Mouse (Mus musculus): ENCODE data around the gene Ntsr1. TPM values are rescaled to one million over a fixed set of nuclear protein-coding genes. Genes with fewer than 3 reads are reported as not detected.

The Ntsr1 gene
- polyA plus RNA-seq, 1 experiment from 2014 or later = 1.9 TPM

DNA sequence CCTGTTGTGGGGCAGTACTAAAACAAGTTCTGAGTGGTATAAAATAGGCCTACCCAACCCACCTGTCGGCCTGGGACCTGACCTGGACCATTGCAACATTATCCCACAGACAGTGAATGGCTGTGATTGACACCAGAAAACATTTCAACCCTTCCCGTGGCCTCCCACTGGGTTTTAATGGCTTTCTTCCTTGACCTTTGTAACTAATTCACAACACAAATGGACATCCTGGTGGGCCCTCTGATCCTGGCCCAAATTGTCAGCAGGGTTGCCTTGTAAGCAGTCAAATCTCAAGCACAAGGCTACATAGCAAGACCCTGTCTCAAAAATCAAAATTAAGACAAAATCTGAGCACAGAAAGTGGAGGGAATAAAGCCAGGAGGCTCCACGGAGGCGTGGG is 14.1 kb downstream of the Ntsr1 start:
- H3K4me3 ChIP-seq (ENCODE audit: low read length) = no peak overlapping the region
- no peak overlapping the region for H3K4me2 ChIP-seq (ENCODE audit: low read depth, low read length)
- no peak overlapping the region for H3K27ac ChIP-seq (ENCODE audit: low read length)
- H3K9me3 ChIP-seq (replicated peaks; ENCODE audit: control insufficient read depth, low read length) = no peaks in the 10 kb centered on the region
- no peaks in the 10 kb centered on the region for H3K27me3 ChIP-seq (ENCODE audit: control insufficient read depth, insufficient read depth, low read length)
- no peak for ATAC-seq (replicated peaks; ENCODE audit: extremely low read depth, insufficient read depth, low FRiP score)
- H3K9ac ChIP-seq (ENCODE audit: low read length) = no peak overlapping the region
- H3K4me1 ChIP-seq (ENCODE audit: control insufficient read depth, insufficient read depth, low read length) = peaks cover 7% of the 10 kb centered on the region; the same call in 1 of the 2 replicates
- H3K36me3 ChIP-seq (ENCODE audit: control insufficient read depth, insufficient read depth) = no peaks in the 10 kb centered on the region
- 76% methylated on average over 4 of the region's 4 CpGs for WGBS

- ATAC-seq (replicated peaks; ENCODE audit: extremely low read depth, insufficient read depth, low FRiP score) = no peak
Observed at GRCm38 (mm10) chr2:180521437-180522221, 21.9 kb downstream of the Ntsr1 start.

GRCm38 (mm10) chr2:180522825-180523224 is 23.0 kb downstream of the Ntsr1 start:
- Histone ChIP-seq H3K4me2 (ENCODE audit: low read depth, low read length) (no peak overlapping the region), H3K36me3 (ENCODE audit: control insufficient read depth, insufficient read depth) (no peaks in the 10 kb centered on the region), H3K9me3 (replicated peaks; ENCODE audit: control insufficient read depth, low read length) (no peaks in the 10 kb centered on the region), H3K27ac (ENCODE audit: low read length) (no peak overlapping the region), H3K27me3 (ENCODE audit: control insufficient read depth, insufficient read depth, low read length) (peaks cover 13% of the 10 kb centered on the region), H3K4me3 (ENCODE audit: low read length) (no peak overlapping the region), H3K9ac (ENCODE audit: low read length) (no peak overlapping the region), H3K4me1 (ENCODE audit: control insufficient read depth, insufficient read depth, low read length) (no peaks in the 10 kb centered on the region)
- WGBS = 62% methylated on average over 4 of the region's 4 CpGs
- ATAC-seq (replicated peaks; ENCODE audit: extremely low read depth, insufficient read depth, low FRiP score) = no peak

More at GRCm38 (mm10) chr2:180521437-180522221, 21.9 kb downstream of the Ntsr1 start:
- Histone ChIP-seq H3K4me3 (ENCODE audit: low read length) (no peak overlapping the region), H3K27me3 (ENCODE audit: control insufficient read depth, insufficient read depth, low read length) (peaks cover 4% of the 10 kb centered on the region), H3K9me3 (replicated peaks; ENCODE audit: control insufficient read depth, low read length) (no peaks in the 10 kb centered on the region), H3K4me1 (ENCODE audit: control insufficient read depth, insufficient read depth, low read length) (no peaks in the 10 kb centered on the region), H3K36me3 (ENCODE audit: control insufficient read depth, insufficient read depth) (no peaks in the 10 kb centered on the region), H3K9ac (ENCODE audit: low read length) (no peak overlapping the region), H3K27ac (ENCODE audit: low read length) (no peak overlapping the region), H3K4me2 (ENCODE audit: low read depth, low read length) (no peak overlapping the region)
- WGBS = 53% methylated on average over 5 of the region's 5 CpGs

- no peaks in the 10 kb centered on the region for H3K9me3 ChIP-seq (replicated peaks; ENCODE audit: control insufficient read depth, low read length)
- no peak for ATAC-seq (replicated peaks; ENCODE audit: extremely low read depth, insufficient read depth, low FRiP score)
- no peaks in the 10 kb centered on the region for H3K36me3 ChIP-seq (ENCODE audit: control insufficient read depth, insufficient read depth)
- 51% methylated on average over 7 of the region's 7 CpGs for WGBS
- no peak overlapping the region for H3K27ac ChIP-seq (ENCODE audit: low read length)
- no peak overlapping the region for H3K4me2 ChIP-seq (ENCODE audit: low read depth, low read length)
- peaks cover 21% of the 10 kb centered on the region for H3K27me3 ChIP-seq (ENCODE audit: control insufficient read depth, insufficient read depth, low read length)
- H3K4me1 ChIP-seq (ENCODE audit: control insufficient read depth, insufficient read depth, low read length) = no peaks in the 10 kb centered on the region
- H3K9ac ChIP-seq (ENCODE audit: low read length) = no peak overlapping the region
- no peak overlapping the region for H3K4me3 ChIP-seq (ENCODE audit: low read length)
Observed at GRCm38 (mm10) chr2:180527447-180527846, 27.7 kb downstream of the Ntsr1 start.

DNA sequence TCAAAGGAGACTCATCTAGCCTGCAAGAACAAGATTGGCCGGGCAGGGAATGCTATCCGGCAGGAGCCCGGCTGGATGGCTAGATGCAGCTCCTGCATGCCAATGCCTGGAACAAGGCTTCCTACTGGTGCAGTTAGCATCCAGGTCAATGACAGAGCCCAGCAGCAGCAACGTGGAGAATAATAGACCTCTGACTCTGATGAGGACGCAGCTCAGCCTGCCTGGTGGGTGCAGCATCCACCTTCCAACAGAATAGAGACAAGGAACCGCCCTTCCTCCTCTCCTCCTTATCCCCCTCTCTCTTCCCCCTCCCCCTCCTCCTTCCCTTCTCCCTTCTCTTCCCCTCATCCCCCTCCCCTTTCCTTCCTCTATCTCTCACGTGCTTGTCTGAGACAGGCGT is 28.1 kb downstream of the Ntsr1 start:
- Histone ChIP-seq H3K27me3 (ENCODE audit: control insufficient read depth, insufficient read depth, low read length) (peaks cover 21% of the 10 kb centered on the region), H3K36me3 (ENCODE audit: control insufficient read depth, insufficient read depth) (no peaks in the 10 kb centered on the region), H3K4me1 (ENCODE audit: control insufficient read depth, insufficient read depth, low read length) (no peaks in the 10 kb centered on the region), H3K9me3 (replicated peaks; ENCODE audit: control insufficient read depth, low read length) (no peaks in the 10 kb centered on the region), H3K27ac (ENCODE audit: low read length) (no peak overlapping the region), H3K4me3 (ENCODE audit: low read length) (no peak overlapping the region), H3K4me2 (ENCODE audit: low read depth, low read length) (no peak overlapping the region), H3K9ac (ENCODE audit: low read length) (no peak overlapping the region)
- 10% methylated on average over 8 of the region's 8 CpGs for WGBS
- no peak for ATAC-seq (replicated peaks; ENCODE audit: extremely low read depth, insufficient read depth, low FRiP score)

DNA sequence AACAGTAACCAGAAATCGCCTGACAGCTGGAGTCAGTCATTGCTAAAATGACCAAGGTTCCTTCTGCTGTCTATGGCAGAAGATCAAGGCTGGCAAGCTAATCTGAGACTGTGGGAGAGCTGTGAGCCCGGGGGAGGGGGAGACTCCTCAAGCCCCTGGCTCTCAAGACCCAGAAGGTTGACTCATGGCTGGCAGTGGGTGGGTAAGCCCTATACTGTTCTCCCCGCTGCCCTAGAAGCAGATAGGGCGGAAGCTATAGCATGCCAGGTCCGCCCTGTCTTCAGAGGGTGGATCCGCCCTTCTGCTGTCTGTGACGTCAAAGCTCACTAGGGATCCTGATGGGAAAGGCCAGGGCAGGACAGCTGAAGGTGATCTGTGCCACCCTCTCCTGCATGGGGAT is 30.4 kb downstream of the Ntsr1 start:
- H3K27me3 ChIP-seq (ENCODE audit: control insufficient read depth, insufficient read depth, low read length) = peaks cover 21% of the 10 kb centered on the region
- H3K4me1 ChIP-seq (ENCODE audit: control insufficient read depth, insufficient read depth, low read length) = no peaks in the 10 kb centered on the region
- no peak overlapping the region for H3K4me3 ChIP-seq (ENCODE audit: low read length)
- WGBS = 26% methylated on average over 7 of the region's 7 CpGs
- no peaks in the 10 kb centered on the region for H3K36me3 ChIP-seq (ENCODE audit: control insufficient read depth, insufficient read depth)
- no peak overlapping the region for H3K9ac ChIP-seq (ENCODE audit: low read length)
- ATAC-seq (replicated peaks; ENCODE audit: extremely low read depth, insufficient read depth, low FRiP score) = no peak
- no peak overlapping the region for H3K4me2 ChIP-seq (ENCODE audit: low read depth, low read length)
- no peaks in the 10 kb centered on the region for H3K9me3 ChIP-seq (replicated peaks; ENCODE audit: control insufficient read depth, low read length)
- H3K27ac ChIP-seq (ENCODE audit: low read length) = no peak overlapping the region

DNA sequence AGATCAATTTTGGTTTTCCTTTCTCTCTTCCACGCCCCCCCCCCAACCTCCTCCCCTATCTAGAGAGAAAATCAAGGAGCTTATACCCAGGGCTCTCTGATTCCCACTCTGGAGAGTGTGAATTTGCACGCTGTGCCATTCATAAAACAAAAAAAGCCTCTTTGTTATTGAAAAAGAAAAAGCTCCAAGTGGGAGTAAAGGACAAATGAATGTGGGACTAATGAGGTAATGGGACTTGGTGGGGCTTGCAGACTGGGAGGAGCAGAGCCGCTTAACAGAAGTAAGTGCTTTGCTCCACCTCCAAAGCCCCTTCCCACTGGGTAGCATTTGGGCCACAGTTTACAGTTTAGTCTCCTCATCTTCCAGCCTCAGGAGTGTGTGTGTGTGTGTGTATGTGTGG is 30.8 kb downstream of the Ntsr1 start:
- Histone ChIP-seq H3K4me1 (ENCODE audit: control insufficient read depth, insufficient read depth, low read length) (no peaks in the 10 kb centered on the region), H3K27ac (ENCODE audit: low read length) (no peak overlapping the region), H3K4me3 (ENCODE audit: low read length) (no peak overlapping the region), H3K4me2 (ENCODE audit: low read depth, low read length) (no peak overlapping the region), H3K9me3 (replicated peaks; ENCODE audit: control insufficient read depth, low read length) (no peaks in the 10 kb centered on the region), H3K36me3 (ENCODE audit: control insufficient read depth, insufficient read depth) (no peaks in the 10 kb centered on the region), H3K27me3 (ENCODE audit: control insufficient read depth, insufficient read depth, low read length) (peaks cover 17% of the 10 kb centered on the region), H3K9ac (ENCODE audit: low read length) (no peak overlapping the region)
- no peak for ATAC-seq (replicated peaks; ENCODE audit: extremely low read depth, insufficient read depth, low FRiP score)
- WGBS = 35% methylated on average over 3 of the region's 3 CpGs

GRCm38 (mm10) chr2:180531671-180532385 is 32.1 kb downstream of the Ntsr1 start:
- H3K9ac ChIP-seq (ENCODE audit: low read length) = no peak overlapping the region
- H3K4me1 ChIP-seq (ENCODE audit: control insufficient read depth, insufficient read depth, low read length) = no peaks in the 10 kb centered on the region
- H3K4me2 ChIP-seq (ENCODE audit: low read depth, low read length) = no peak overlapping the region
- no peaks in the 10 kb centered on the region for H3K9me3 ChIP-seq (replicated peaks; ENCODE audit: control insufficient read depth, low read length)
- 70% methylated on average over 7 of the region's 7 CpGs for WGBS
- ATAC-seq (replicated peaks; ENCODE audit: extremely low read depth, insufficient read depth, low FRiP score) = no peak
- no peak overlapping the region for H3K4me3 ChIP-seq (ENCODE audit: low read length)
- no peaks in the 10 kb centered on the region for H3K36me3 ChIP-seq (ENCODE audit: control insufficient read depth, insufficient read depth)
- H3K27me3 ChIP-seq (ENCODE audit: control insufficient read depth, insufficient read depth, low read length) = peaks cover 15% of the 10 kb centered on the region
- no peak overlapping the region for H3K27ac ChIP-seq (ENCODE audit: low read length)

GRCm38 (mm10) chr2:180532386-180532995 is 32.7 kb downstream of the Ntsr1 start:
- Histone ChIP-seq H3K9me3 (replicated peaks; ENCODE audit: control insufficient read depth, low read length) (no peaks in the 10 kb centered on the region), H3K4me3 (ENCODE audit: low read length) (no peak overlapping the region), H3K4me2 (ENCODE audit: low read depth, low read length) (no peak overlapping the region), H3K4me1 (ENCODE audit: control insufficient read depth, insufficient read depth, low read length) (no peaks in the 10 kb centered on the region), H3K27ac (ENCODE audit: low read length) (no peak overlapping the region), H3K27me3 (ENCODE audit: control insufficient read depth, insufficient read depth, low read length) (peaks cover 9% of the 10 kb centered on the region; the same call in 1 of the 2 replicates), H3K36me3 (ENCODE audit: control insufficient read depth, insufficient read depth) (no peaks in the 10 kb centered on the region), H3K9ac (ENCODE audit: low read length) (no peak overlapping the region)
- no peak for ATAC-seq (replicated peaks; ENCODE audit: extremely low read depth, insufficient read depth, low FRiP score)
- WGBS = 57% methylated on average over 6 of the region's 6 CpGs
